Mouse (Mus musculus) splenic B cell, adult 2 months (primary cell): ENCODE results near the gene Fam221a.
A peak's percentile ranks its signal among the peaks of the same experiment; 100 is the strongest.

Source experiments
- DNase-seq: peaks from one replicate; pipeline ENCODE4 v3.0.0-alpha.2; 2011; ENCODE audit warnings: low read depth, low spot score
- H3K27me3 ChIP-seq: 2 replicates; pipeline ENCODE4 v1.6.1; 2012; ENCODE audit warnings: mild to moderate bottlenecking, low read length, moderate library complexity, mixed read lengths; ENCODE audit not compliant: control insufficient read depth, poor library complexity, insufficient read depth, severe bottlenecking
- H3K36me3 ChIP-seq: 2 replicates; pipeline ENCODE4 v1.6.1; 2012; ENCODE audit warnings: mild to moderate bottlenecking, low read length, moderate library complexity, mixed read lengths; ENCODE audit not compliant: control insufficient read depth, poor library complexity, insufficient read depth, severe bottlenecking

Gene Fam221a

DNA sequence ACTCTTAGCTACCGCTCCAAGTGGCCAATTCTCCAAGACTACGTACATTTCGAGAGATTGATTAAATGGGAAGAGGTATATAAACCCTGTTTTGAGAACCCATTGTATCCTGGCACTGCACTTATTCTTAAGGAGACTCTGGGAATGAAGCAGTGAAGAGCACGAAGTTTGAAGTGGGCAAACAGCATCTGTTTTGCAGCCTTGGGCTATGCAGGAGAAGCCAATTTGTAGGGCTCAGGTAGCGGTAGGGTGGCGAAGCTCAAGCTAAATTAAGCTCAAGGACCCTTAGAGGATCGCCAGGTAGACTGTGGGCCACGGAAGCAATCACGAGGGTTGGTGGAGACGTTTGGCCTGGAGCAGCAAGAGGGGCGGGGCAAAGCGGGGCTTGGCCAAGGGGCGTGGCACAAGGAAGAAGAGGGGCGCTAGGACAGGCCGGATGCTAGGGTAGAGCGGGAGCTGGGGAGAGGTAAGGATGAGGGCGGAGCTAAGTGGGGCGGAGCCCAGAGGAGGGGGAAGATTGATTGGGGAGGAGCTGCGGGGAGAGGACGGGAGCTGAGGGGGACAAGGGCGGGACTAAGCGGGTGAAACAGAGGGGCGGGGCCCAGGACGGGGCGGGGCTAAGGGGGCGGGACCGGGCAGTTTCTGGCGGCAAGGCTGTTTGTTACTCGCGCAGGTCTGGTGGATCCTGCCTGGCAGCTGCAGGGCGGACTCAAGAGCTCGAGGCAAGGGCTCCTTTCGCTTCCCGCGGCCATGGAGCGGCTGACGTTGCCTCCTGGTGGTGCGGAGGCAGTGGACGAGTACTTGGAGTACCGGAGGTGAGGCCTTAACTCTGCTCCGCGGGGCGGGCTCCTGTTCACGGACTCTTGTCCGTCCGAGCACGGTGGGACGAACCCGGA lies at the start of gene Fam221a:
TSS of gene Fam221a (plus strand) at position 581 of the 896 bp plus-strand sequence.
- Histone ChIP-seq H3K36me3 (no peaks in the 10 kb centered on the region), H3K27me3 (no peaks in the 10 kb centered on the region)
- peak; percentile 92 for DNase-seq

DNA sequence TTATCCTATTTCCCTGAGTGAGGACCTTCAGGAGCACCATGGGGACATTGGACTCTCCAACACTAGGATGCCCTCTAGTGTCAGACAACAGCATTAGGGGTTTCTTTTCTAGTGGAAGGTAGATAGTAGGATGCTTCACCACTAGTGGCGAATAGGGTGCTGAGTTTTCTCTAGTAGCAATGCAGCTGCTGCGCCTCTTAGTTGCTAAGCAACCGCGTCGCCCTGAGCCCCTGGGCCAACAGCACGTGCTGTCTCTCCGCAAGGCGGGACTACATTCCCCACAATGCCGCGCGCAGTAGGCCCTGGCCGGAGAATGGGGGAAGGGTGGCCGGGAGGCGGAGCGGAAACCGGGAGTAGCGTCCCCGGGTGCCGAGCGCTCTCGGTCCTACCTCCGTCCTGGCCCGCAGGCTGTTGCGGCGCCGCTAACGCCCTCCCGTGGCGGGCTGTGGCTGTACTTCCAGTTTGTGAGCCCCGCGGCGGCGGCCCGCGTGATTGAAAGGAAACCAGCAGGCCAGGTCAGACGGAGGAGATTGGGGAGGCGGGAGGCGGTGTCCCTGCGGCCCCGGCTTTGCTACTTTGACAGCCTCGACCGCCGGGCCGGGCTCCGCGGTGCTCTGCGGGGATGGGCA lies 48.5 kb upstream of the Fam221a start, which contains the start of gene Ccdc126:
TSS of gene Ccdc126 (plus strand) at position 309 of the 629 bp plus-strand sequence.
- no peaks in the 10 kb centered on the region for H3K36me3 ChIP-seq
- no peaks in the 10 kb centered on the region for H3K27me3 ChIP-seq
- peak; percentile 99 for DNase-seq

DNA sequence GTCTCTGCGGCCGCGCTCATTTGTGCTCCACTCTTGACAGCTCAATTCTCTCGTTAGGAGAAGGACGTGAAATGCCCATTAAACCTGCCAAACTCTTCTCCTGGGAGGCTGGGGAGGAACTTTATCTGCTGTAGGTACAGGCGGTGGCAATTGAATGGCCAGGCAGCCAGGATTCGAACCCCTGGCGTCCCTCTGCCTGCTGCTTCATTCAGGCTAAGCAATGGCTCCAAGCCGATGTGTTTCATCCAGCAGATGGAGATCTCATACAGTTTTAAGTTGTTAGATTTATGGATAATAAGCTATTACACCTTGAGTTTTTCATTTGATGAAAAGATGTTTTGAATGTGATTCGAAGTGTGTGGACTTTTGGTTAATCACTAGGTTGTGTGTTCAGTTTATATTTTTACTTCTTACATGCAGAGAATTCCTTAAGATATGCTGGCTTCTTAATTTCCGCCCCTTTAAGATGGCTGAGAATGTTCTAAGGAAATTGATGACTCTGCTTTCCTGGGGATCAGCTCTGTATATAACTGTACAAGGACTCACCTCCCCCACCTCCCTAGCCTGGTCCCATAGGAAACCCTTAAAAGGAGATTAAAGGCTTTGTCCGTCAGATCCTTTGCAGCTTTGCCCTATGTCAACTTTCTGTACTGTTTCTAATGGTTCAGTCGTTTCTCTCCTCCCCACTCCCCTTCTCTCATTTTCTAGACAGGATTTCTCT lies 47.8 kb upstream of the Fam221a start:
- peak; percentile 2 for DNase-seq

DNA sequence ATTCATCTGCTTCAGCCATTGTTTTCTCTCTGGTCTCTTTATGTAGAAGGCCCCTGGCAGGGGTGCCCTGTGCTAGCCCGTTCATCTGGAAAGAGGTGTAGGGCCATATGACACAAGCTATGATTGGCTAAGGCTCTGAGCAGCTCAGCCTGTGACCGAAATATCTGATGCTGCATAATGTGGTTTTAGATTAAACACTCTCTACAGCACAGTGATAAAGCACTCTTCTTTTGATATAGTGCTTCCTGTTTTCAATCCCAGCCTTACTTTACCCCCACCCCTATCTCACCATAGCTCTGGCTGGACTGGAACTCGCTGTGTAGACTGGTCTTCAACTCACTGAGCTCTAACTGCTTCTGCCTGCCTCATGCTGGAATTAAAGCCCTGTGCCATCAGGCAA lies 46.2 kb upstream of the Fam221a start:
- Histone ChIP-seq H3K36me3 (no peaks in the 10 kb centered on the region), H3K27me3 (no peaks in the 10 kb centered on the region)
- no peak for DNase-seq

More for the DNA sequence above, 47.8 kb upstream of the Fam221a start:
- H3K27me3 ChIP-seq: no peaks in the 10 kb centered on the region
- H3K36me3 ChIP-seq: no peaks in the 10 kb centered on the region

- no peak for DNase-seq
- no peaks in the 10 kb centered on the region for H3K27me3 ChIP-seq
- no peaks in the 10 kb centered on the region for H3K36me3 ChIP-seq
Measured at GRCm38 (mm10) chr6:49322056-49322455, 45.5 kb upstream of the Fam221a start.

- H3K36me3 ChIP-seq: no peaks in the 10 kb centered on the region
- DNase-seq: no peak
- H3K27me3 ChIP-seq: no peaks in the 10 kb centered on the region
Measured at GRCm38 (mm10) chr6:49322986-49323385, 44.6 kb upstream of the Fam221a start.

- Histone ChIP-seq H3K27me3 (no peaks in the 10 kb centered on the region), H3K36me3 (no peaks in the 10 kb centered on the region)
- no peak for DNase-seq
Measured at GRCm38 (mm10) chr6:49324528-49324927, 43.0 kb upstream of the Fam221a start.

- no peak for DNase-seq
- Histone ChIP-seq H3K27me3 (no peaks in the 10 kb centered on the region), H3K36me3 (no peaks in the 10 kb centered on the region)
Measured at GRCm38 (mm10) chr6:49325294-49325693, 42.2 kb upstream of the Fam221a start.

DNA sequence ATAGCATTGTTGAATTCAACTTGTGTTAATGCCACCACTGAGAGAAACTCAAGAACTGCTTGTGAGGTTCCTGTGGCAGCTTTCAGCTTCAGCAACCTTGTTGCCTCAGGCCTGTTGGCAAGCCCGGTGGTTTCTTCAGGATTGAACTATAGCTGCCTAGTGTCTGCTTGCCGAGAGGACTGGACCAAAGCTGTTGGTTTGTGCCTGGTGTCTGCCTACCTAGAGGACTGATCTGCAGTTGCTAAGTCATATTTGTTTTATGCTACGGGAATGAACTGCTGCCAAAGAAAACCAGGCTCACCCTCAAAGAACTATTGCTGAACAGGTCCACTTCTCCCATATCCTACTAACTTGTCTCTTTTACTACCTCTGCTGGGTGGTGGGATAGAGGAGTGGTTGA lies 40.7 kb upstream of the Fam221a start:
- DNase-seq: no peak
- Histone ChIP-seq H3K36me3 (no peaks in the 10 kb centered on the region), H3K27me3 (no peaks in the 10 kb centered on the region)

DNA sequence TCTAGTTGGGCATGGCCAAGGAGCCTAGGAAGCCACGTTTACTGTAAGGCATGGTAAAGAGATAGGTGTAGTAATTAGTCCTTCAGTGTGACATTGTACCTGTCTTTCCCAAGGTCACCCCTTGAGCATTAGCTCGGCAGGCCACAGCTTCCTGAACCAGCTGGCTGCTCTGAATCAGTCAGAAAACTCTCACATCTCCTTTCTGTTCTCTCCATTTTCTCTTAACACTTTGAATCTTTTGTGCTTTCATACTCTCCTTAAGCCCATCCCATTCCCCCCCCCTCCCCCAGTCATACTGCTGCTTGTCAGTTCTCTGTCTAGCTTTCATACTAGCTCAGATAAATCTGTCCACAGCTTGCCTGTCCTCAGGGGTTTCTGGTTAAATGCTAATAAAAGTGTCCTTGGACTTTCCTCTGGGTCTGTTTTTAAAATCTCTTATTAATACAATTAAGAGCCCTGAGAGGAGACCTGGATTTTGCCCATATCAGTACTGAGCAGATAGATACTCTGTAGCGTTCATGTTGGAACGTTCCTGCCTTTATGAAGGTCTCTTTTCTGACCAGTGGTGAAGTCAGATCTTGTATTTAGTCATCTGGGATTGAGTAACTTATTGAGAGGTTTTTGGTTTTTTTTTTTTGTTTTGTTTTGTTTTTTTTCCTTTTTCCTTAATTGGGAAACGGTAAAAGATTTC lies 36.0 kb upstream of the Fam221a start:
- no peaks in the 10 kb centered on the region for H3K27me3 ChIP-seq
- no peaks in the 10 kb centered on the region for H3K36me3 ChIP-seq
- no peak for DNase-seq

GRCm38 (mm10) chr6:49332060-49332370 lies 35.5 kb upstream of the Fam221a start:
- Histone ChIP-seq H3K27me3 (no peaks in the 10 kb centered on the region), H3K36me3 (no peaks in the 10 kb centered on the region)
- DNase-seq: no peak

DNA sequence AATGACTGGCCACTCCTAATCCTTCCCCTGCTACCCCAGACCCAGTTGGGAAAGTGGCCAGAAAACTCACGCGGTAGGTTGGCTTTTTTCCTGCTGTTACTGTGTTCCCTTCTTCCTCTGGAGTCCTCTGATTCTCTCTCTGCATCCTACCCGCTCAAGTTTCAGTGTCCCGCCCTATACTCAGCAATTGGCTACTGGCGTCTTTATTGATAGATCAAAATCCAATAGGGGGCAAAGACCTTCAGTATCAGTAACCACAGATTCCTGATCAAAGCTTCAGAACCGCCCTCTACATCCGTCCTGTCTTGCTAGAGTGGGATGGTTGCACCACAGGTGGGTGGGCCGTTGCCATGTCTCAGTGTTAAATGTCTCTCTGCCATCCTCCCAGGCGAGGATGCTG lies 29.0 kb upstream of the Fam221a start:
- Histone ChIP-seq H3K27me3 (no peaks in the 10 kb centered on the region), H3K36me3 (no peaks in the 10 kb centered on the region)
- no peak for DNase-seq

DNA sequence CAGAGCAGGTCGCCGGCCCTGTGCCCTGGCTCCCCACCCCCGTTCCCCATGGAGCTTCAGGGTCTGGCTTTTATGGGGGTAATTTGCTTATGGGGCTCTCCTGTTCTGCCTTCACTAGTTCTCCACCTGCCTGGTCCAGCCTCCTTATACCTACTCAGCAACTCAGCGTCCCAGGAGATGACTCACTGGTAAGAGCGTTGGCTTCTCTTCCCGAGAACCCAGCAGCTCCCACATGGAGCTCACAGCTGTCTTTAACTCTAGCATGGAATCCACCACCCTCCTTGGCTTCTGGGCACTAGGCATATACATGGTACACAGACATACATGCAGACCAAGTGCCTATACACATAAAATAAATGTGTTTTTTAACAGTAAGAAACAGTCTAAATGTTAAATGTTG lies 28.4 kb upstream of the Fam221a start:
- H3K36me3 ChIP-seq: no peaks in the 10 kb centered on the region
- no peaks in the 10 kb centered on the region for H3K27me3 ChIP-seq
- DNase-seq: no peak

DNA sequence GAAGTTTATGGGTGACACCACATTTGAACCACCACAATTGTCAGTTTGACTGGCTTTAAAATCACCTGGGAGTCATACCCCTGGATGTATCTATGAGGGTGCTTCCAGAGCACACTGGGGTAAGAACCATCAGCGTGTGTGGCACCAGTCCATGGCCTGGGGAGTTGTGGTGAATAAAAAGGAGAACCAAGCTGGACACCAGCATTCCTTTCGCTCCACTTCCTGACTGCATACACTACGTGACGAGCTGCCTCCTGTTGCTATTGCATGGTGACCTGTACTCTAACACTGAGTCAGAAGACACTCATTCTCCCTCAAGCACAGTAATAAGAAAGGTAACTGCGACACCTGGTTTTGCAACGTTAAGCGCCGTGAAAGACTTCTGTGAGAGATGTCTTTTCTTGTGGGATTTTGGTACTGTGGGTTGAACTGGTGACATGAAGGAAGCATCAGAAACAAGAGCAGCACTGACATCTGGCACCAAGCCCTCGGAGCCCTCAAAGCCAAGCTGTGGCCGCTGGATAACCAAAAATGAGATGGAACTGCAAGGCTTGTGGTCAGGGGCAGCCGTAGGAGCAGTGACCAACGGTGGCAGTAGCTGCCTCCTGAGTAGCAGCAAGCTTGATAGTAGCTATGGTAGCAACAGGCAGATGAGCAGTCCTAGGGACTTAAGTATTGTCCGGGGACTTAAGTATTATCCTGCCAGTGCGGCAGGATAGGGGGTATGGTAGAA lies 23.6 kb upstream of the Fam221a start:
- Histone ChIP-seq H3K36me3 (no peaks in the 10 kb centered on the region), H3K27me3 (no peaks in the 10 kb centered on the region)
- no peak for DNase-seq
